Mouse (Mus musculus): ENCODE measurements around the gene Kif12.

The Kif12 gene

GRCm38 (mm10) chr4:63171969-63172685 is at the start of gene Kif12:
TSS of gene Kif12 (minus strand) at chr4:63172131.
- DNase-seq (ENCODE audit: extremely low spot score), result no peak

- DNase-seq (ENCODE audit: extremely low spot score), result no peak
These were observed 49.4 kb upstream of the Kif12 start for GRCm38 (mm10) chr4:63221096-63221958.

DNA sequence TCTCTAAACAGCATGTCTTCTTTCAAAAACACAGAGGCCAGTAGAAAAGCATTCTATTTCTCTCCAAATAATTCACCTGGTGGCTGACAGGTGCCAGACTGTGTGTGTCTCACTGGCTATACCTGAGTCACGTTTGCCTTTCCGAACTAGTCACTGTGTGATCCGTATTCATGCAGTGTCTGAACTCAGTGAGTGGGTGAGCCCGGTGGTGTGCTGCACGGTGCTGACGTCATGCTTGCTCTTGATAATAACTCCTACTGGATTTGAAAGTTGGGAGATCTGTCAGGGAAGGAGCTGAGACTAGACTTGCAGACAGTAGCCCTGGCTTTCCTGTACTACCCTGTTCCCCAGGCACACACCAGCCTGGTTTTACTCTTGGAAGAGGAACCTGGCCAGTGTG is 47.7 kb upstream of the Kif12 start:
- no peak for DNase-seq (ENCODE audit: extremely low spot score)

GRCm38 (mm10) chr4:63219059-63219458 is 47.1 kb upstream of the Kif12 start:
- no peak for DNase-seq (ENCODE audit: extremely low spot score)

GRCm38 (mm10) chr4:63217513-63217912 is 45.6 kb upstream of the Kif12 start:
- DNase-seq (ENCODE audit: extremely low spot score), result no peak

- DNase-seq (ENCODE audit: extremely low spot score), result peak; percentile 17
These were observed 44.6 kb upstream of the Kif12 start for GRCm38 (mm10) chr4:63216566-63216965.

DNA sequence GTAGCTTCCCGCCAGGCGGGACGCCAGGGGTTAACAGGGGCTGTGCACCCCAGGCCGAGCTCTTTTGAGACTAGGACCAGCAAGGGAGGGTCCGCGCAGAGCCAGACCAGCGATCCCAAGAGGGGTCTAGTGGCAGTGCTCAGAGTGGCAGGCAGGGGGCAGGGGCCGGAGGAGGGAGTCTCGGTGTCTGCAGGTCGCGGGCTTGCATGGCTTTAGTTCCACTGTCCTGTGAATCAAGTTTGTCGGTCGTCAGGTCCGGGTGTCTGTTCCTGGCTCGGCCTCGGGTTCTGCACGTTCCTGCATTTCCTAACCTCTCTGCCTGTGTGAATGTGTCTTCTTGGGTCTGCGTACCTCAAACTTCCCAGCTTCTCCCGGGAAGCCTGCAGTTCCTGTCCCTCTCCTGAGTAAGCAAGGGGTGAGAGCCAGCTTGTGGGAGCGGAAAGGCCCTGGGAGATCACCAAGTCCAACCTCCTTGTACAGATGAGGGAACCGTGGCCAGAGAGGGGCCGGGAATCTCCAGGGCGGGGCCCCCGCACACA is 44.1 kb upstream of the Kif12 start:
- peak; percentile 86 for DNase-seq (ENCODE audit: extremely low spot score)

GRCm38 (mm10) chr4:63215185-63215992 is 43.5 kb upstream of the Kif12 start:
- DNase-seq (ENCODE audit: extremely low spot score), result peak; percentile 86

DNA sequence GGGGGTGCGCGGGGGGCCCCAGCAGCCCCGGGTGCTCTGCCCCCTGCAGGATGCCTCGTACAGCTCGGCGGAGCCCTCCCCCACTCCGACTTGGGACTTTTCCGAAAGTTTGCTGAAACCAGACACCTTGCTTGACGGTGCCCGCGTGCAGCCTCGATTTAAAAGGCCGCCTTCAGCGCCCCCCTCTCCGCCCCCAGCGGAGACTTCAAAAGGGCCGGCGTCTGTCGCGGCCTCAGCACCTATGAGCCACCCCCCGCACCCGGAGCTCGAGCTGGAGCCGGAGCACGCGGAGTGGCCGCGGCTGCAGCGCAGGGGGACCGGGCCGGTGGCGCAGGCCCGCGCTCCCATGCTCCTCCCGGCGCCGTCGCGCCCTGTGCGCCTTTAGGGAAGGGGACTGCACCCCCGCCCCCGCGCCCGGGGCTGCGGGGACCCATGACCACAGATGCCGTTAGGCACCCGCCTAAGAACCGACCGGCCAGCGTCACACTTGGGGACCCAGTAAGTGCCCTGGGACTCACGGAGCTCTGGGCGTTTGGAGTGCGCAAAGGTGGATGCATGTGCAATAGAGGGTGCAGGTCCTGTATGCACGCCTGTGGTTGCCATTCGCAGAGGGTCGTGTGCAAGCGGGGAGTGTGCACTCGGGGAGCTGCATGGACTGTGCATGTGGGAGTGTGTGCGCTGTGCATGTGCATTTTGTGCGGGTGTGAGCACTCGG is 42.1 kb upstream of the Kif12 start, which contains the start of gene Col27a1:
TSS of gene Col27a1 (plus strand) at position 98 of the 715 bp plus-strand sequence.
- DNase-seq (ENCODE audit: extremely low spot score), result peak; percentile 80

DNA sequence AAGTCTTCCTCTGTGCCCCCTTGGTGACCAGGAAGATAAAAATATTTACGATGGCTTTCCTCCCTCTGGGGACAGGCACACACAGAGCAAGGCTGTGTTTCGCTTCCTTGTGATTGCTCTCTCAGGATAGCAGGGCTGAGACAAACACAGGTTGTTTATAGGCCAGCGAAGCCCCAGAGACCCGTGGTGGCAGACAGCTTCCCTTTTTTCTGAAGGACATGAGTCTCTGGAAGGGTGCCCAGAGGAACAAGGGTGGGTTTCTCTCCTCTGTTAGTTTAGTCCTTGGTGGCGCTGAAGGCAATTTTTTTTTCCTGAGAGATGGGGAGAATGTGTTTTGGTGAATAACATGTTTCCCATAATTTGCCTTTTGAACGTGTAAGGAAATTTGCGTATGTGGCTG is 33.7 kb upstream of the Kif12 start:
- no peak for DNase-seq (ENCODE audit: extremely low spot score)

GRCm38 (mm10) chr4:63203874-63204273 is 31.9 kb upstream of the Kif12 start:
- DNase-seq (ENCODE audit: extremely low spot score), result no peak

GRCm38 (mm10) chr4:63199366-63199765 is 27.4 kb upstream of the Kif12 start:
- DNase-seq (ENCODE audit: extremely low spot score), result no peak

DNA sequence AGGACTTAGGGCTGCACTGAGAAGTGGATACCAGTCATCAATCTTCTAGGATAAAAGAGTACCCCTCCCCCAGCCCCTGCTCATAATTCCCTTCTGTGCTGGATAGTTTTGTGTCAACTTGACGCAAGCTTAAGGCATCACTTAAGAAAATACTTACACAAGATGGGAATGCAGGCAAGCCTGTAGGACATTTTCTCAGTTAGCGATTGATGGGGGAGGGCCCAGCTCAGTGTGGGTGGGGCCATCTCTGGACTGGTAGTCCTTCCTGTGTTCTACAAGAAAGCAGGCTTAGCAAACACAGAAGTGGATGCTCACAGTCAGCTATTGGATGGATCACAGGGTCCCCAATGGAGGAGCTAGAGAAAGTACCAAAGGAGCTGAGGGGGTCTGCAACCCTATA is 22.4 kb upstream of the Kif12 start:
- DNase-seq (ENCODE audit: extremely low spot score), result no peak

DNA sequence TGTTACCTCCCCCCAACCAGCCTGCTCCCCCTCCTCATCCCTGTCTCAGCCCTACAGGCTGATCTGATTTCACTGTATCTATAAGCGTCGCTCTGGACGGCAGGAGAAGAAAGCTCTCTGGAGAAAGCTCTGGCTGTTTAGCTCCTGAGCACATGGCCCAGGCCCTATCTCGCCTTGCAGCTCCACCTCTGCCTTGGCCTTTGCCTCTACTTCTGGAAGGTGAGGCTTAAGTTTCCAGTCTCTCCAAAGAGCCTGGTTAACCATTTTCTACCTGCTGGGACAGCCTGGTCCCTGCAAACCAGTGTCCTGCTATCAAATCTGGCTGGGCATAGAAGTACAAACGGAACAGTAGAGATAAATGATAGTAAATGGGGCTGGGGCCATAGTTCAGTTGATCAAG is 19.7 kb upstream of the Kif12 start:
- DNase-seq (ENCODE audit: extremely low spot score), result no peak

DNA sequence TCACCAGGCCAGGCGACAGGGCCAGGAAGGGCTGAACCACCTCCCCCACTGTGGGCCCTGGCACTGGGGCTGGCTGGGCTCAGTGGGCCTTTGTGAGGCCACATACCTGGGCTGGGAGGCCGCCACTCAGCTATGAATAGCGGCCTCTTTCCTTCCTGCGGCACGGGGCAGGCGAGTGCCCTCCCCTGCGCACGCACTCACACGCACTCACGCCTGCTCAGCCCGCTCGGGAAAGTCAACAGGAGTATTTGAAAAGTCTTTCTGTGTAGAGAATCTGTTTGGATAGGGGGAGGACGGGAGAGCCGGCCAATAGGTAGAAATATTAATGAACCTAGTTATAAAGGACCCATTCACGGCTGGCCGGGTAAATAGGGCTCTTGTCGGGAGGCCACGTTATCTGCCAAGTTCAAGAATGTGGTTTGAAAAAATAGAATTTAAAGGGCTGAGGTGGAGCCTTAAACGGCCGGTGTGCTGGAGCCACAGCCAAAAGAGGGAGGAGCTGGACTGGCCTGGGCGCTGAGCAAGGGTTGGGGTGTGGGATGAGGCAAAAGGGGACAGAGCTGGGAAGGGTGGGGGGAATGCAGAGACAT is 14.4 kb upstream of the Kif12 start:
- DNase-seq (ENCODE audit: extremely low spot score), result no peak

DNA sequence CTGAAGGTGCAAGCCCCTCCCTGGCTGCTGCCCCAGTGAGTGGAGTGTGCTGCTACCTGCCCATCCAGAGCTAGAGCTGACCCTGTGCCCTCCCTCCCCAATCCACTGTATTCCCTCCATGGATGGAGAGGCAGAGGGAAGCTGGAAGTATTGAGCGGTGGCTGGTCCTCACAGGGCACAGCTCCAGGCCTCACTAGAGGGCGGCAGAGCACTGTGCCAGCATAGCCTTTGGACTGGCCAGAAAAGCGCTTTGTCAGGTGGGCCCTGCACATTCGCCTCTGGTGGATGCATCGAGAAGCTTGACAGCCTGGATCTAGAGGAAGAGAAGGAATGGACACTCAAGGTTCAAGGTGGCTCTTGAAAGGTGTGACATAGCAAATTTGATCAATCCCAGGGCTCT is 9.6 kb upstream of the Kif12 start:
- peak; percentile 64 for DNase-seq (ENCODE audit: extremely low spot score)

DNA sequence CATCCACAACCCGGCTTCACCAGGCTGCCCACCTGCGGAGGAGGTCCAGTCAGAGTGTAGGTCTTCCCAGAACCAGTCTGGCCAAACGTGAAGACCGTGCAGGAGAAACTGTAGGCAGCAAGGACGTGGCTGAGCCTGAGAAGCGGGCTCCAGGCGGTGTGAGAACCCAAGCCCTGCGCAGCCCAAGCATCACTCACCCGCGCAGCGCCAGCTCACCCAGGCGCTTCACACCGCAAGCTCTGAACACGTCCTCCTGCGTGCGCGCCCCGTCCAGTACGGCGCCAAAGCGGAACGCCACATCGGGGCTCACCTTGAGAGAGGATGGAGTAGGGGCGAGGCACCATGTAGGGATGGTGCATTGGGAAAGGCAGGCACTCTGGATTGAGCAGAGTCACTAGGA is 809 bp downstream of the Kif12 start:
- DNase-seq (ENCODE audit: extremely low spot score), result no peak

DNA sequence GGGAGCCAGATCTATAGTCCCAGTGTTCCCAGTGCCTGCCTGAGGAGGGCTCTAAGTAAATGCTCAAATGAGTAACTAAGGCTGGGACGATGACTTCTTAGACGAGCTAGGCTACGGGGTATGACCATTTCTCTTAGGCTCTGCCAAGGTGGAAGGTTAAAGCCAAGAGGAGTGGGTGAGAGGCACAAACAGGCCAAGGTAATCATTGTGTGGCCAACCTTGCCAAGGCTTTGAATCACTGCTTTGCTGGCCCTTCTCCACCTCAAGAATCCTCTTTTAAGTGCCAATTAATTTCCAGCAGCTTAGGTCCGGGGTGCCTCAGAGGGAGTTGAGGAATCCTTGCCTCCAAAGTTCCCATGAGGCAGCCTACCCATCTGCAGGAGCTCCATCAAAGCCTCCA is 1.9 kb downstream of the Kif12 start:
- DNase-seq (ENCODE audit: extremely low spot score), result no peak

- DNase-seq (ENCODE audit: extremely low spot score), result no peak
These were observed 5.6 kb downstream of the Kif12 start for GRCm38 (mm10) chr4:63166323-63166722.

DNA sequence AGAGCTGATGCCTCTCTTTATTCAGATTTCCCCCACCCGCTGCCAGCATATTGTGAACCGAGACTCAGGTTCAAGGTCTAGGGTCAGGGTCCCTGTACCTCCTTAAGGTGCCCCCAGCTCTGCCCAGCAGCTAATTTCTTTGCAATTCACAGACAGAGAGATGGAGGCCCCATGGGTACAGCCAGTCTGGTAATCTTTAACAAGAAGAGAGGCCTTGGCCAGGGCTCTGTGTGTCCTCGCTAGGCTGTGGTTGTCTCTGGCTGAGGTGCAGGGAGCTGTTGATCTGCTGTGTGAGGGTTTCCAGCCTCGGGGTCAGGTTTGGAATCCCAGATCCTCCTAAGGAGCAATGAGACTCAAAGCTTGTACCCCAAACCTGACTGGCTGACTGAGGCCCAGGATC is 6.3 kb downstream of the Kif12 start:
- no peak for DNase-seq (ENCODE audit: extremely low spot score)
